25 mouse cellular contexts compared by ENCODE assay signal in the genomic region with DNA sequence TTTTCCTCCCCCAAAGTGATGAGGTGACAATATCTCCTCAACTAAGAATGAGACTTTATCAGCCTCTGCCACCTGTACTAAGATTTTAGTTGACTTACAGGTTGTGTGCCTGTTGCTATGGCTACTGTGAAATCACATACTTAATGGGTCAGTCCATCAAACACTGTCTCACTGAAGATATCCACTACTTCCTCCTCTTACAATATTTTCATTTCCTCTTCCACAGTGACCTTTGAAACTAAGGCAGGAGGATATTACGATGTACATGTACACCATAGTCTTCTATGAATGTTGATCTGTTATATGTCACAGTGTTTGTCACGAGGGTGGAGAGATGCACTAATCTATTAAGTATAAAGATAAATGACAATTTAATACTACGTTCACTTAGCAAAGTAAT.
"Had no signal": no experiment of that assay in that cellular context is flagged by ENCODE, and none has a peak within 500 bp of the region (broad histone marks: within the 10 kb centered on the region; RNA-seq: fewer than 3 reads in every experiment).

No protein-coding gene starts in this region.

- DNase-seq: gastrocnemius, adult 2 months; gastrocnemius, postnatal 10 days; gastrocnemius, postnatal 25 days; heart, adult 11 months; heart, adult 2 months; heart, postnatal 10 days; heart, postnatal 4 days; kidney, adult 18-20 months; kidney, adult 8-10 months; kidney, postnatal 10 days; kidney, postnatal 25 days; kidney, postnatal 4 days; left cerebral cortex, postnatal 4 days had no signal

- H3K36me3 ChIP-seq: heart, embryonic 12.5 days; hindbrain, embryonic 10.5 days; hindbrain, embryonic 12.5 days; intestine, embryonic 15.5 days; limb, embryonic 13.5 days; limb, embryonic 15.5 days; liver, embryonic 12.5 days had no signal

- H3K9ac ChIP-seq: heart, embryonic 12.5 days; hindbrain, embryonic 12.5 days; hindbrain, embryonic 14.5 days; intestine, embryonic 15.5 days; limb, embryonic 13.5 days; limb, embryonic 15.5 days; liver, embryonic 12.5 days; liver, embryonic 14.5 days had no signal

- H3K9me3 ChIP-seq: heart, embryonic 12.5 days; hindbrain, embryonic 10.5 days; hindbrain, embryonic 12.5 days; intestine, embryonic 15.5 days; limb, embryonic 13.5 days; limb, embryonic 15.5 days; liver, embryonic 12.5 days had no signal

- H3K27me3 ChIP-seq: heart, embryonic 12.5 days; hindbrain, embryonic 12.5 days; intestine, embryonic 15.5 days; limb, embryonic 13.5 days; limb, embryonic 15.5 days; liver, embryonic 12.5 days had no signal

- H3K4me3 ChIP-seq: gastrocnemius, adult 2 months; heart, adult 2 months; heart, embryonic 12.5 days; hindbrain, embryonic 10.5 days; hindbrain, embryonic 12.5 days; intestine, embryonic 15.5 days; layer of hippocampus, adult 2 months; limb, embryonic 13.5 days; limb, embryonic 15.5 days; liver, embryonic 12.5 days had no signal

- H3K4me1 ChIP-seq: heart, embryonic 12.5 days; hindbrain, embryonic 10.5 days; hindbrain, embryonic 12.5 days; intestine, embryonic 15.5 days; limb, embryonic 13.5 days; limb, embryonic 15.5 days; liver, embryonic 12.5 days had no signal

- ATAC-seq: hindbrain, embryonic 16.5 days; inflammation-experienced regulatory T-cells, adult 6 months; intestine, embryonic 15.5 days; liver, embryonic 12.5 days had no signal

- H3K27ac ChIP-seq: gastrocnemius, adult 2 months; heart, adult 2 months; hindbrain, embryonic 10.5 days; hindbrain, embryonic 12.5 days; hindbrain, embryonic 14.5 days; intestine, embryonic 15.5 days; layer of hippocampus, adult 2 months; limb, embryonic 13.5 days; limb, embryonic 15.5 days; liver, embryonic 12.5 days; liver, embryonic 14.5 days had no signal

- H3K4me2 ChIP-seq: heart, embryonic 12.5 days; hindbrain, embryonic 12.5 days; hindbrain, embryonic 14.5 days; intestine, embryonic 15.5 days; limb, embryonic 13.5 days; limb, embryonic 15.5 days; liver, embryonic 12.5 days had no signal
